Mouse (Mus musculus) C2C12 (cell line): Measurements from ENCODE around the gene Agpat2. TPM values are rescaled to one million over a fixed set of nuclear protein-coding genes. Genes with fewer than 3 reads are reported as not detected.

Experiments
- H3K27me3 ChIP-seq: one replicate; pipeline ENCODE4 v1.6.1; 2011; ENCODE audit not compliant: control insufficient read depth, insufficient read depth, insufficient read length
- H3K36me3 ChIP-seq: one replicate; pipeline ENCODE4 v1.6.1; 2011; ENCODE audit not compliant: control insufficient read depth, insufficient read depth
- H3K4me3 ChIP-seq: one replicate; pipeline ENCODE4 v1.5.1; 2011; ENCODE audit warnings: mild to moderate bottlenecking, control low read depth; ENCODE audit not compliant: poor library complexity, insufficient read depth, severe bottlenecking
- H3K79me2 ChIP-seq: one replicate; pipeline ENCODE4 v1.6.1; 2011; ENCODE audit not compliant: control insufficient read depth, insufficient read depth
- H3K79me3 ChIP-seq: one replicate; pipeline ENCODE4 v1.6.1; 2011; ENCODE audit warnings: low read depth, control low read depth
- H3ac ChIP-seq: one replicate; pipeline ENCODE3; 2011; ENCODE audit warnings: low read depth; ENCODE audit not compliant: control insufficient read depth, insufficient read length
- CEBPB ChIP-seq: IDR thresholded peaks from one replicate; pipeline ENCODE4 v1.6.1; 2011; ENCODE audit warnings: low read depth, mild to moderate bottlenecking, control low read depth, moderate library complexity
- CTCF ChIP-seq: IDR thresholded peaks from one replicate; pipeline ENCODE4 v1.5.1; 2011; ENCODE audit not compliant: control insufficient read depth, insufficient read depth, insufficient read length
- FOSL1 ChIP-seq: IDR thresholded peaks from one replicate; pipeline ENCODE4 v1.8.0; 2011; ENCODE audit warnings: mild to moderate bottlenecking, low read length; ENCODE audit not compliant: poor library complexity, insufficient read depth, severe bottlenecking
- MAX ChIP-seq: IDR thresholded peaks from one replicate; pipeline ENCODE4 v1.6.1; 2011; ENCODE audit warnings: mild to moderate bottlenecking, control low read depth
- MYOD1 ChIP-seq: IDR thresholded peaks from one replicate; pipeline ENCODE4 v1.6.1; 2011; ENCODE audit warnings: low read depth; ENCODE audit not compliant: control insufficient read depth, insufficient read length
- MYOG ChIP-seq: IDR thresholded peaks from one replicate; pipeline ENCODE4 v1.6.1; 2011; ENCODE audit not compliant: control insufficient read depth, insufficient read length; ENCODE audit errors: extremely low read depth
- USF1 ChIP-seq: IDR thresholded peaks from one replicate; pipeline ENCODE4 v1.6.1; 2011; ENCODE audit warnings: low read depth, mild to moderate bottlenecking, control low read depth, moderate library complexity
- polyA plus RNA-seq: library from polyadenylated mRNA; unstranded; fragments of >200 nt; fragmentation: generic; extraction: Trizol; gene quantifications from one replicate; pipeline ENCODE4 v1.2.1, GENCODE M21; 2012; ENCODE audit warnings: missing spikeins

Gene Agpat2
- polyA plus RNA-seq, 1 experiment: 37.9 TPM

DNA sequence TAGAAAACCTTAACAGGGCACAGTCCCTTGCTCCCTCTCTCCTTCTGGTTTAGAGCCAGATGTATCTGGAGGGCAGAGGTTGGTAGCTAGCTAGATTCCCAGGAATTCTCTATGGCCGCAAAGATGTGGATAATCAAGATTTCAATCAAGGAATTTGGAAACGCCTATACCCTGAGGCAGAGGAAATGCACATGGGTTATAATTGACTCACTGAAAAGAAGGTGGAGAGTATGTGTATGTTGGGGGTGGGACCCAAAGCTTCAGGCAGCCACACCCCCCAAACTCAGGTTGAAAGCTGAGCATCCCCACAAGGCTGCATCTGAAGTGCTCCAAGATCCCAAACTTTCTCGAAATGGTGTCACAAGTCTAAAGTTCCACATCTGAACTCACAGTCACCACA lies 5.8 kb downstream of the Agpat2 start:
- Histone ChIP-seq H3ac (no peak overlapping the region), H3K36me3 (peaks cover 10% of the 10 kb centered on the region), H3K79me2 (peaks cover 17% of the 10 kb centered on the region), H3K27me3 (no peaks in the 10 kb centered on the region), H3K4me3 (no peak overlapping the region), H3K79me3 (no peaks in the 10 kb centered on the region)
- no peak for TF ChIP-seq FOSL1

DNA sequence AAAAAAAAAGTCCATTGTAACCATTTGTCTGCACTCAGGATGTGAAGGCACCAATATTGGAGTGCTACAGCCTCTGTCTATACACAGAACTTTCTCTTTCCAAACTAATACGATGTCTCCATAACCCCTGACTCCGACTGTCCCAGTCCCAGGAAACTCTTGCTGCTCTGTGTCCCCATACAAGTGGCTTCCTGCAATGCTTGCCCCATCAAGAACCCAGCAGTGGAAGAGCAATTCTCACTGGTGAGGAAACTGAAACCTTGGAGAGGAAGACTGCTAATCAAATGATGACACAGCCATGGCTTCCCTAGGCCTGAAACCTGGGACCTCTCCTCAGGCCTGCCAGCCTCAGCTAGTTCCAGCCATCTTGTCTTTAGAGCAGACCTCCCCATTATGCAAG lies 6.4 kb downstream of the Agpat2 start:
- peaks cover 16% of the 10 kb centered on the region for H3K36me3 ChIP-seq
- no peak overlapping the region for H3K4me3 ChIP-seq
- TF ChIP-seq FOSL1 (no peak), MAX (no peak), MYOG (no peak), CTCF (no peak), CEBPB (no peak), USF1 (no peak)
- H3K79me2 ChIP-seq: peaks cover 10% of the 10 kb centered on the region
- H3K79me3 ChIP-seq: no peaks in the 10 kb centered on the region
- H3K27me3 ChIP-seq: no peaks in the 10 kb centered on the region
- no peak overlapping the region for H3ac ChIP-seq

DNA sequence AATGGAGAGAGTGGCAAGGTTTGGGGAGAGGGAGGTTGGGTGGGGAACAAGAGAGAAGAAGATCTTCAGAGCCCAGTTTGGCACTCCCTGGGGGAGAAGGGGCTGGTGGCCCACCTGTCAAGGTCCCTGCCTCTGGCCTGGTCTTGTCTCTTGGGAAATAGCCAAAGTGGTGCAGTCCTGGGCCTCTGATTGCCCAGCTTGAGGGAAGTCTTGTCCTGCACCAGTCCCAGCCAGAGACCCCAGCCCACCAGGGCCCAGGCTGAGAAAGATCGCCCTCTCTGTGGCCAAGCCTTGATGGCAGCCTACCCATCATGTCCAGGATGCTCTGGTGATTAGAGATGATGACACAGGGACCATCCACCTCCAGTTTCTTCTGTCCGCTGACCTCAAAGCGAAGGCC lies 7.3 kb downstream of the Agpat2 start:
- H3ac ChIP-seq: no peak overlapping the region
- no peak overlapping the region for H3K4me3 ChIP-seq
- no peak for TF ChIP-seq MYOD1
- TF ChIP-seq CTCF: no peak
- H3K36me3 ChIP-seq: peaks cover 16% of the 10 kb centered on the region
- H3K27me3 ChIP-seq: no peaks in the 10 kb centered on the region
- H3K79me2 ChIP-seq: peaks cover 5% of the 10 kb centered on the region
- H3K79me3 ChIP-seq: no peaks in the 10 kb centered on the region

DNA sequence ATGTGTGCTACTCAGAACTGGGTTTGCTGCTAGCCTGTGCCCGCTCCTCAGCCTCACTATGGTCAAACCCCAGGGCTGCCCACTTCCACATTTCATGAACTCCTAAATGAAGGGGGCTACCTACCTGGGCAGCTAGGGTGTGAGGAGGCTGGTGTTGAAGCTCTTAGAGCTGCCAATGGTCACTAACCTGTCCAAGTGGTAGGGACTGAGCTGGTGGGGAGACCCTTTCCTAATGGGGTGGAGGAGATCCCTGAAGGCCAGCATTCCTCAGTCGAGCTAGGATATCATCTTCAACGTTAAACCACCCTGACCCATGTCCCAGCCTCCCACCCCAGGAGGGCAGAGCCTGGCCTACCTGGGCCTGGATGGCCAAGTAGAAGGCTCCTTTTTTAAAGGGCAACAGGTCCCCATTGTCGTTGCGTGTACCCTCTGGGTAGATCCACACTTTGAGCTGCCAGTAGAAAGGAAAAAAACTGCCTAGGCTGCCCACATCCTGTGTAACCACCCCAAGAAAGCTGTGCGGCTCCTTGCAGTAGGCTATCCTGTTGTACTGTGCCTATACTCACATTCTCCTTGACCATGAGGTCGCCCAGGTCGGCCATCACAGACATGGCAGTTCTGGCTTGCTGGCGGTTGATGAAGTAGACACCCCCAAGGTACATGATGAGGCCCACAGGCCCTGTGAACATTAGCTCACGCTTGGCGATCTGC lies 8.3 kb downstream of the Agpat2 start:
- H3K4me3 ChIP-seq: no peak overlapping the region
- TF ChIP-seq MYOD1: no peak
- no peak for TF ChIP-seq MYOG
- TF ChIP-seq USF1: no peak
- TF ChIP-seq FOSL1: no peak
- TF ChIP-seq CTCF: no peak
- no peak for TF ChIP-seq CEBPB
- no peak for TF ChIP-seq MAX
- H3K36me3 ChIP-seq: peaks cover 16% of the 10 kb centered on the region
- no peaks in the 10 kb centered on the region for H3K79me3 ChIP-seq
- no peaks in the 10 kb centered on the region for H3K27me3 ChIP-seq
- no peak overlapping the region for H3ac ChIP-seq
- peaks cover 5% of the 10 kb centered on the region for H3K79me2 ChIP-seq

DNA sequence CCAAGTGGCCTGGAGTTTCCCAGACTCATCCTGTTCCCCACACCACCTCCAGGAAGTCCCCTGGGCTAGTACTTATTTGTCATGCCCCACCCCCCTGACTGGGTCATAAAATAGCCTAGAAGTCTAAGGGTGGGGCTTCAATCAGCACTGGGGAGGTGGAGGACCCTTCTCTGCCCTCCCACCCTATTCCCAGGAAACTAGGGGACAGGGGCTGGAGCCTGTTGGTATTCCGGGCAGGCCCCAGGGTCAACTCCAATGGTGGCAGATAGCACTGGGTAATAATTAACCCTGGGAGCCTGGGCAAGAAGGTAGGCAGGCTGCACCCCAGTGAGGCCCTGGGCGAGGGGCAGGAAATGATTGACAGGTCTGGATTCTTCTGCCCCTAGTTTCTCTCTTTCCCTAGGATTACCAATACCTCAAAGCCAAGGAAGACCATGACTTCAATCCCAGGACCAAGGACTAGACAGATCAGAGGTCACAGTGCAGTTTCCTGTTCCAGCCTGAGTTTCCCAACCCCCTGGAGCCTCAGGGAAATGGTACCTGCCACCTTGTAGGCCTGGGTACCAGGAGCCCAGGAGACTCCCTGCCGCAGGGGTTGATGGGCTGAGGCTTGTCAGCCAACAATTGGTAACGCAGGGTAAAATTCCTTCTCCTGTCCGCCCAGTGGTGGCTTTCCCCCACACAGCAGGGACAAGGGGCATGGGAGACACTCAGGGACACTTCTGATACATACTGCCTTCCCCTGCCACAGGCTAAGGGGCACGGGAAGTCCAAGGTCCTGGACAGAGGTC lies 9.1 kb downstream of the Agpat2 start:
- Histone ChIP-seq H3K4me3 (no peak overlapping the region), H3ac (no peak overlapping the region)

DNA sequence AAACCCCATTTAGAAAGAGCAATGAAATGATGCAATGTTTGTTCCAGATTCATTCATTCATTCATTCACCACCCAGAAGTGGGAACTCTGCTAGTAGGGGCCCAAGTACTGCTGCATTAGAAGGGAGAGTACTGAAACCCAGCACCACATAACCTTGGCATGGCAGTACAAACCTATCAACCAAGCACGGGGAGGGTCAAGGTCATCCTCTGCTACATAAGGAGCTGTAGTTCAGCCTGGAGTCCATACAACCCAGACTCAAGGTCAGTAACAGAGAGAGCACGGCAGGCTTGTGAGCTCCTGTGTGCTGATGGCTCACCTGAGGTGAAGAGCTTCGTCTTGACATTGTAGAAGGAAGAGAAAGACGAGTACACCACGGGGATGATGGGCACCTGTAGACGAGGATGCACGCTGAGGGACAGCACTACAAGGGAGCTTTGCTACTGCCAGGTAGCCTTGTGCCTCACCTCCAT lies 9.7 kb downstream of the Agpat2 start:
- TF ChIP-seq MAX: no peak
- no peak for TF ChIP-seq MYOG
- no peak for TF ChIP-seq CEBPB
- TF ChIP-seq FOSL1: no peak
- no peak for TF ChIP-seq CTCF
- Histone ChIP-seq H3K36me3 (peaks cover 16% of the 10 kb centered on the region), H3ac (no peak overlapping the region), H3K4me3 (no peak overlapping the region), H3K27me3 (no peaks in the 10 kb centered on the region), H3K79me2 (no peaks in the 10 kb centered on the region), H3K79me3 (no peaks in the 10 kb centered on the region)

More for the DNA sequence above, 9.1 kb downstream of the Agpat2 start:
- no peaks in the 10 kb centered on the region for H3K27me3 ChIP-seq
- no peak for TF ChIP-seq MYOG
- TF ChIP-seq CTCF: no peak
- no peak for TF ChIP-seq FOSL1
- no peak for TF ChIP-seq CEBPB
- no peak for TF ChIP-seq MYOD1
- no peak for TF ChIP-seq USF1
- TF ChIP-seq MAX: no peak
- H3K79me2 ChIP-seq: peaks cover 5% of the 10 kb centered on the region
- no peaks in the 10 kb centered on the region for H3K79me3 ChIP-seq
- H3K36me3 ChIP-seq: peaks cover 16% of the 10 kb centered on the region
